Mouse (Mus musculus) MEL (cell line): Measurements from ENCODE around the gene Chd2. TPM values are rescaled to one million over a fixed set of nuclear protein-coding genes. Genes with fewer than 3 reads are reported as not detected.

Source experiments
- DNase-seq: peaks from one replicate; pipeline ENCODE4 v3.0.0; 2011; ENCODE audit warnings: low read depth, low spot score
- H3K27ac ChIP-seq: 2 replicates; pipeline ENCODE4 v1.5.1; 2012; ENCODE audit warnings: low read depth, mild to moderate bottlenecking, control low read depth, low read length, moderate library complexity; ENCODE audit not compliant: control insufficient read depth
- H3K27me3 ChIP-seq, 2 experiments: fragments of 150-350 bp in 1 of 2; sonication (generic) in 1 of 2; 2 replicates each; pipeline ENCODE4 v1.6.1; 2012; ENCODE audit warnings: low read length in 2 of 2, mild to moderate bottlenecking in 2 of 2, improper control_type of control experiment in 1 of 2, moderate library complexity in 1 of 2; ENCODE audit not compliant: insufficient read depth in 2 of 2, control insufficient read depth in 1 of 2
- H3K36me3 ChIP-seq, 2 experiments: 2 replicates each; pipeline ENCODE4 v1.6.1; 2012 to 2014; ENCODE audit warnings: low read length in 2 of 2, improper control_type of control experiment in 1 of 2, inconsistent platforms in 1 of 2, mild to moderate bottlenecking in 1 of 2; ENCODE audit not compliant: insufficient read depth in 2 of 2, control insufficient read depth in 1 of 2
- H3K4me1 ChIP-seq, 2 experiments: fragments of 150-350 bp in 1 of 2; sonication (generic) in 1 of 2; 2 replicates each; pipeline ENCODE4 v1.6.1; 2012; ENCODE audit warnings: low read length in 2 of 2, improper control_type of control experiment in 1 of 2, mild to moderate bottlenecking in 1 of 2; ENCODE audit not compliant: insufficient read depth in 2 of 2, control insufficient read depth in 1 of 2
- H3K4me3 ChIP-seq, 2 experiments: fragments of 150-350 bp in 1 of 2; sonication (generic) in 1 of 2; 2 replicates each; pipeline ENCODE4 v1.5.1; 2012; ENCODE audit warnings: low read depth in 2 of 2, low read length in 2 of 2, mild to moderate bottlenecking in 2 of 2, moderate library complexity in 2 of 2, control low read depth in 1 of 2, improper control_type of control experiment in 1 of 2; ENCODE audit not compliant: control insufficient read depth in 1 of 2, insufficient read depth in 1 of 2
- H3K79me2 ChIP-seq: 2 replicates; pipeline ENCODE4 v1.6.1; 2012; ENCODE audit warnings: mild to moderate bottlenecking, low read length, moderate library complexity; ENCODE audit not compliant: control insufficient read depth, poor library complexity, insufficient read depth
- H3K9ac ChIP-seq: 2 replicates; pipeline ENCODE4 v1.6.1; 2012; ENCODE audit warnings: low read depth, mild to moderate bottlenecking, control low read depth, low read length, moderate library complexity; ENCODE audit not compliant: control insufficient read depth, poor library complexity, severe bottlenecking
- H3K9me3 ChIP-seq: fragments of 150-350 bp; sonication (generic); replicated peaks from 2 replicates; pipeline ENCODE4 v1.6.1; 2012; ENCODE audit warnings: mild to moderate bottlenecking, low read length, improper control_type of control experiment, moderate library complexity; ENCODE audit not compliant: insufficient read depth
- CHD2 ChIP-seq: IDR thresholded peaks from 2 replicates; pipeline ENCODE4 v1.6.1; 2011; ENCODE audit warnings: low read length, improper control_type of control experiment
- CTCF ChIP-seq, 3 experiments: IDR thresholded peaks in 2 of 3; conservative IDR thresholded peaks in 1 of 3; 2 replicates each; pipeline ENCODE4 v1.5.1; 2011 to 2012; ENCODE audit warnings: low read length in 3 of 3, low read depth in 2 of 3, mild to moderate bottlenecking in 2 of 3, improper control_type of control experiment in 1 of 3, inconsistent platforms in 1 of 3, mixed read lengths in 1 of 3, moderate library complexity in 1 of 3; ENCODE audit not compliant: control insufficient read depth in 1 of 3, insufficient read depth in 1 of 3, poor library complexity in 1 of 3, severe bottlenecking in 1 of 3
- ETS1 ChIP-seq: IDR thresholded peaks from 2 replicates; pipeline ENCODE4 v1.6.1; 2012; ENCODE audit warnings: low read depth, mild to moderate bottlenecking, inconsistent platforms, low read length, improper control_type of control experiment, moderate library complexity
- GATA1 ChIP-seq: IDR thresholded peaks from 2 replicates; pipeline ENCODE4 v1.6.1; 2011; ENCODE audit warnings: low read depth, low read length, improper control_type of control experiment
- MAFK ChIP-seq: IDR thresholded peaks from 2 replicates; pipeline ENCODE4 v1.6.1; 2011; ENCODE audit warnings: low read depth, mild to moderate bottlenecking, low read length, improper control_type of control experiment, borderline replicate concordance
- NELFE ChIP-seq: IDR thresholded peaks from 2 replicates; pipeline ENCODE4 v1.6.1; 2011; ENCODE audit warnings: low read depth, low read length, improper control_type of control experiment
- NRF1 ChIP-seq: IDR thresholded peaks from 2 replicates; pipeline ENCODE4 v1.6.1; 2014; ENCODE audit warnings: low read depth, mild to moderate bottlenecking, inconsistent platforms, low read length, improper control_type of control experiment, moderate library complexity; ENCODE audit not compliant: poor library complexity, insufficient read depth, severe bottlenecking
- POLR2AphosphoS2 ChIP-seq: IDR thresholded peaks from 2 replicates; pipeline ENCODE4 v1.6.1; 2011; ENCODE audit warnings: low read length, improper control_type of control experiment
- TBP ChIP-seq: IDR thresholded peaks from 2 replicates; pipeline ENCODE4 v1.8.0; 2011; ENCODE audit warnings: low read depth, low read length, improper control_type of control experiment
- TCF12 ChIP-seq: IDR thresholded peaks from 2 replicates; pipeline ENCODE4 v1.6.1; 2014; ENCODE audit warnings: low read depth, mild to moderate bottlenecking, inconsistent platforms, low read length, improper control_type of control experiment, moderate library complexity
- USF1 ChIP-seq: IDR thresholded peaks from 2 replicates; pipeline ENCODE4 v1.6.1; 2014; ENCODE audit warnings: low read depth, mild to moderate bottlenecking, inconsistent platforms, low read length, improper control_type of control experiment, moderate library complexity
- USF2 ChIP-seq, 2 experiments: IDR thresholded peaks; 2 replicates each; pipeline ENCODE4 v1.6.1; 2011 to 2012; ENCODE audit warnings: improper control_type of control experiment in 2 of 2, low read length in 2 of 2, borderline replicate concordance in 1 of 2, inconsistent platforms in 1 of 2, low read depth in 1 of 2, mild to moderate bottlenecking in 1 of 2; ENCODE audit not compliant: insufficient read depth in 1 of 2
- ZKSCAN1 ChIP-seq: IDR thresholded peaks from 2 replicates; pipeline ENCODE4 v1.6.1; 2012; ENCODE audit warnings: low read depth, mild to moderate bottlenecking, inconsistent platforms, low read length, improper control_type of control experiment, moderate library complexity
- ZNF384 ChIP-seq: IDR thresholded peaks from 2 replicates; pipeline ENCODE4 v1.6.1; 2012; ENCODE audit warnings: low read depth, mild to moderate bottlenecking, inconsistent platforms, low read length, improper control_type of control experiment
- polyA plus RNA-seq, 2 experiments: library from polyadenylated mRNA; stranded (reverse) in 1 of 2; unstranded in 1 of 2; fragments of >175 nt in 1 of 2; fragments of >200 nt in 1 of 2; gene quantifications; 2 replicates each; pipeline versions ENCODE4 v1.2.1 to v1.2.4; 2012; ENCODE audit warnings: low replicate concordance in 2 of 2, low read depth in 1 of 2; ENCODE audit not compliant: insufficient read length in 2 of 2, insufficient read depth in 1 of 2, missing spikeins in 1 of 2
- total RNA-seq: library from RNA; depleted of rRNA; stranded (reverse); fragments of 300-350 nt; gene quantifications from 2 replicates; pipeline ENCODE4 v1.2.3, GENCODE M21; 2012

Gene Chd2
- total and polyA plus RNA-seq, 3 experiments = 9.9 to 275 (median 21.4) TPM

- H3K36me3 ChIP-seq = peaks cover 0 to 42% of the 10 kb centered on the region in 2 experiments; a peak in 2 of 4 replicates
- H3K27ac ChIP-seq = no peak overlapping the region
- no peak overlapping the region for H3K4me3 ChIP-seq
- H3K27me3 ChIP-seq = no peaks in the 10 kb centered on the region
- no peaks in the 10 kb centered on the region for H3K9me3 ChIP-seq
- H3K9ac ChIP-seq = no peak overlapping the region
- DNase-seq = no peak
- H3K79me2 ChIP-seq = no peaks in the 10 kb centered on the region
- TF ChIP-seq USF1 (no peak), ZNF384 (no peak), GATA1 (no peak), USF2 (IDR thresholded peaks at IDR 0.05; ENCODE audit: borderline replicate concordance in 1 of 2, insufficient read depth in 1 of 2, low read depth in 1 of 2, low read length in 2 of 2) (no peak), TBP (no peak), CHD2 (no peak), ZKSCAN1 (no peak), NELFE (no peak)
- no peaks in the 10 kb centered on the region for H3K4me1 ChIP-seq
Observed at GRCm38 (mm10) chr7:73463546-73463945, 78.1 kb downstream of the Chd2 start.

DNA sequence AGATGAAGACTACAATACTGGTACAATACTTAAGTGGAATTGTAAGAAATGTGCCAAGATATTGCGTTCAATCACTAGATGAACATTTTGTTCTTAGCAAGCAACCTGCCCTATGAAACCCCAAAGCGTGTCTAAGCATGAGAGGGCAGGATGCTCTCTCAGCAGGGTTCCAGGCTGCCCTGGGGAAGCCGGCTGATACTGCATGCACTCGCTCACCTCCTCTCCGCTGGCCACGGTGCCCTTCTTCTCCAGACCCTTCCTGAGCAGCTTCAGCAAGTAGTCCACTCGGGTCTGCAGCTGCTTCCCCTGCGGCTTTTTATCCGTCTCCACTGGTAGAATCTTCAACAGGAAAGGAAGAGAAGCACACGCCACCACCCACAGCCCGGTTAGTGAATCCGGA lies 87.5 kb downstream of the Chd2 start:
- no peak for DNase-seq
- H3K79me2 ChIP-seq = no peaks in the 10 kb centered on the region
- H3K9ac ChIP-seq = no peak overlapping the region
- H3K9me3 ChIP-seq = no peaks in the 10 kb centered on the region
- no peak for TF ChIP-seq CTCF (IDR thresholded peaks at IDR 0.05 in 2 of 3, conservative IDR thresholded peaks at IDR 0.05 in 1 of 3; ENCODE audit: control insufficient read depth in 1 of 3, insufficient read depth in 1 of 3, low read depth in 2 of 3, low read length in 3 of 3, poor library complexity in 1 of 3, severe bottlenecking in 1 of 3)
- TF ChIP-seq TCF12 = no peak
- no peak for TF ChIP-seq POLR2AphosphoS2
- no peak for TF ChIP-seq NRF1
- TF ChIP-seq GATA1 = no peak
- TF ChIP-seq ETS1 = no peak
- TF ChIP-seq CHD2 = no peak
- H3K27ac ChIP-seq = no peak overlapping the region
- H3K27me3 ChIP-seq = no peaks in the 10 kb centered on the region
- peaks cover 0 to 41% of the 10 kb centered on the region in 2 experiments; a peak in 2 of 4 replicates for H3K36me3 ChIP-seq
- H3K4me1 ChIP-seq = no peaks in the 10 kb centered on the region
- H3K4me3 ChIP-seq = no peak overlapping the region

- TF ChIP-seq MAFK = no peak
- no peak overlapping the region for H3K4me3 ChIP-seq
- H3K36me3 ChIP-seq = peaks cover 0 to 55% of the 10 kb centered on the region in 2 experiments; a peak in 2 of 4 replicates
- H3K27me3 ChIP-seq = no peaks in the 10 kb centered on the region
- H3K27ac ChIP-seq = no peak overlapping the region
- H3K9me3 ChIP-seq = no peaks in the 10 kb centered on the region
- H3K79me2 ChIP-seq = no peaks in the 10 kb centered on the region
- DNase-seq = no peak
- no peak overlapping the region for H3K9ac ChIP-seq
- no peaks in the 10 kb centered on the region for H3K4me1 ChIP-seq
Observed at GRCm38 (mm10) chr7:73452187-73452808, 89.3 kb downstream of the Chd2 start.
